Mouse (Mus musculus): ENCODE measurements at regions not wholly inside any gene's neighbourhood (a gene's known extent, or its start where the extent isn't known, plus 50 kb on each side); places are given as distances from the start of the nearest gene placed in this dataset.

DNA sequence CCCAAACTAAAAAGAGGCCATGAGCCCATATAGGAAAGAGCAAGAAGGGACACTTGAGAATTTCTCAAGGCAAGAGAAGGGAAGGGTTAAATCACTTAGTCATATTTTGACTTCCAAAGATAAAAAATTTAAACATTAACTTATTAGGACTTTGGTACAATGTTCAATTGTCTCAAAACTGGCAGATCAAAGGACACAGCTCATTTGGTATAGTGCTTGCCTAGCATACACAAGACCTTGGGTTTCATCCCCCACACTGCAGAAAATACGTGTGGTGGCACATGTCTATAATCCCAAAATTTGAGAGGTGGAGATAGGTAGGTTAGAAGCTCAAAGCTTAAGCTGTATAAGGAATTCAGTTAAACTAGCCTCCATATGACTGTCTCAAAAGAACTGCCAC, 658.4 kb upstream of the Pfkp start:
- no peak for ATAC-seq (ENCODE audit: borderline replicate concordance, extremely low read depth, low FRiP score, low TSS enrichment)
- WGBS = 46% methylated on average over 1 of the region's 1 CpGs
- Histone ChIP-seq H3K9ac (no peak overlapping the region), H3K27ac (no peak overlapping the region), H3K36me3 (no peaks in the 10 kb centered on the region), H3K9me3 (no peaks in the 10 kb centered on the region), H3K4me1 (no peaks in the 10 kb centered on the region), H3K4me3 (no peak overlapping the region), H3K4me2 (no peak overlapping the region), H3K27me3 (no peaks in the 10 kb centered on the region)

DNA sequence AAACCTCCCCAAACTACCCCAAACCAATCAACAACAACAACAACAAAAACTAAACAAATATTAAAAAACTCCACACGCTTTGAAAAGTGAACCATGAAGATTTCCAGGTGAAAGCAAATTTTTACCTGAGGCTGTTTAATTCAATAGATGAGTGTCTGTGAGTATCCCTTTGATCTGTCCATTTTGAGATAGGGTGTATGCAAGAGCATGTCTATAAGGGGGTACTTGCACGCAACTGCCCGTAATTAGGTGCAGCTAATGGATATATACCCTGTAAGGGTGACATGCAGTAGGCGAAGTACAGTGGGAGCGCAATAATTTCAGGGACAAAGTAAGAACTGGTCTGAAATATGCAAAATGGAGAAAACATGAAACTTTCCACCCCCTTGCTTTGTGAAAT, 658.8 kb upstream of the Pfkp start:
- no peaks in the 10 kb centered on the region for H3K27me3 ChIP-seq
- no peak overlapping the region for H3K27ac ChIP-seq
- no peak overlapping the region for H3K9ac ChIP-seq
- no peak for ATAC-seq (ENCODE audit: borderline replicate concordance, extremely low read depth, low FRiP score, low TSS enrichment)
- H3K36me3 ChIP-seq = no peaks in the 10 kb centered on the region
- no peaks in the 10 kb centered on the region for H3K4me1 ChIP-seq
- no peak overlapping the region for H3K4me3 ChIP-seq
- no peak overlapping the region for H3K4me2 ChIP-seq
- 74% methylated on average over 5 of the region's 5 CpGs for WGBS
- no peaks in the 10 kb centered on the region for H3K9me3 ChIP-seq

DNA sequence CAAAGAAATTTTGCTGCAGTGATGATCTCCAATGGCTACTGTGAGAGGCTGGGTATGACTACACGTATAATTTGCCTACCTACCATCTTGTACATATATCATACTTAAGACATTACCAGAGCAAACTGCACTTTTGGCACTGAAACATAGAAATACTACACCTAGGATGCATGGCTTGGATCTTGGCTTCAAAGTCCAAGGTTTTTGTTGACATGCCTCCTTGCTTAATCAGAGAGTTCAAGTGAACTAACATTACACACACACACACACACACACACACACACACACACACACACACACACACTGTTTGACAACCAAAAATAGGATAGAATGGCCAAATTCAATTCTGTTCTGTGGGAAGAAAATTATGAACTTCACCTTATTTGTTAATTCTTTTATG, 664.9 kb upstream of the Pfkp start:
- H3K4me1 ChIP-seq = no peaks in the 10 kb centered on the region
- H3K4me3 ChIP-seq = no peak overlapping the region
- no peaks in the 10 kb centered on the region for H3K9me3 ChIP-seq
- H3K9ac ChIP-seq = no peak overlapping the region
- H3K27me3 ChIP-seq = no peaks in the 10 kb centered on the region
- WGBS = 58% methylated on average over 1 of the region's 1 CpGs
- no peak overlapping the region for H3K4me2 ChIP-seq
- ATAC-seq (ENCODE audit: borderline replicate concordance, extremely low read depth, low FRiP score, low TSS enrichment) = no peak
- H3K36me3 ChIP-seq = no peaks in the 10 kb centered on the region
- no peak overlapping the region for H3K27ac ChIP-seq

DNA sequence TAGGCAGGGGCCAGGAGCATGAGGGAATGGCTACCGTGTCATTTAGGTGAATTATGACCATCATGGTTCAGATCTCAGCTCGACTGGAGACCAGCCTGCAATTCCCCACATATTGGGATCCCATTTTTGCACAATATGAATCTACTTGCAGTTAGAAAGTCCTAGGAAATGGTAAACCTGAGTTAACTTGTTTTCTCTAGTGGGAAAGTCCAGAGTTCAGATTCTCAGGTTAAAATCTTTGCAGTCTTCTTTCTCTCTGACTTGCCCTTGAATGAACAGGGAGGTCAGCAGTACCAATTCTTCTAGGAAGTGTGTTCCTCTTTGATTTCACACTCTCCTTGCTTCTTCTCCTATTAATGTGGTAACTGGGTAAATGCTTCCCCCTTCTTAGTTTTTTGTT, 681.6 kb upstream of the Pfkp start:
- WGBS = 49% methylated on average over 2 of the region's 2 CpGs
- H3K27me3 ChIP-seq = no peaks in the 10 kb centered on the region
- no peak overlapping the region for H3K4me2 ChIP-seq
- no peak for ATAC-seq (ENCODE audit: borderline replicate concordance, extremely low read depth, low FRiP score, low TSS enrichment)
- no peak overlapping the region for H3K27ac ChIP-seq
- no peaks in the 10 kb centered on the region for H3K9me3 ChIP-seq
- H3K4me1 ChIP-seq = no peaks in the 10 kb centered on the region
- H3K9ac ChIP-seq = no peak overlapping the region
- no peak overlapping the region for H3K4me3 ChIP-seq
- H3K36me3 ChIP-seq = no peaks in the 10 kb centered on the region

DNA sequence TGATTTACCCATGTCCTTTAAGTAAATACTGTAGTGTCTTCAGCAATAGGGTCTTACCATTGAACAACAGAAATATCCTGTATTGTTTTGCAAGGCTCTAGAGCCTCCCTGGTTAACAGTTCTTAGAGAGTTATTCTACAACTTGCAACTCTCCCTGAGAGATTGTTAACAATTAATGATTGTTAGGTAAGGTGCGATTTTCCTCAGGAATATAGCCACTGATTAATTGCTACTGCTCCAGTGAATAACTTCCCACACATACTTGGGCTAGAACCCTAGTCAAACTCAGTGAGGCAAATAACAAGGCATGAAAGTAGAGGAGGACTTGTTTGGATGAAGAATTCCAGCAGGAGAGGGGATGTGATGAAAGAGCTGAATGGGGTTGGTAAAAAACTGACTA, 697.2 kb upstream of the Pfkp start:
- no peaks in the 10 kb centered on the region for H3K9me3 ChIP-seq
- H3K4me1 ChIP-seq = no peaks in the 10 kb centered on the region
- H3K36me3 ChIP-seq = no peaks in the 10 kb centered on the region
- no peak overlapping the region for H3K4me2 ChIP-seq
- 83% methylated on average over 1 of the region's 1 CpGs for WGBS
- H3K27ac ChIP-seq = no peak overlapping the region
- H3K27me3 ChIP-seq = no peaks in the 10 kb centered on the region
- no peak for ATAC-seq (ENCODE audit: borderline replicate concordance, extremely low read depth, low FRiP score, low TSS enrichment)
- no peak overlapping the region for H3K9ac ChIP-seq
- no peak overlapping the region for H3K4me3 ChIP-seq

DNA sequence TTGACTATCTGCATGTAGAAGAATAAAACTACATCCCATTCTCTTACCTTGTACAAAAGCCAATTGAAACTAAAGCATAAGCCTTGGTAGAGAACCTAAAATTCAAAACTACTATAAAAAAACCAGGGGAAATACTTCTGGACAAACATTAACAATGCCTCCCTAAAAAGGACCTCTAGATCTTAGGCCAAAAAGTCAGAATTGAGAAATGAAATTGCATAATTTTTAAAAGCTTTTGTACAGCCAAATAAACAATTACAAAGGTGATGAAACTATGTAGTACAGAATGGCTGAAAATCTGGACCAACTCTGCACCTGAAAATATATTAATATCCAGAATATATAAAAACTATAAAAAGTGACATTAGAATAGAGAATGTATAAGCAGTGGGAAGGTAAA, 699.9 kb upstream of the Pfkp start:
- H3K9ac ChIP-seq = no peak overlapping the region
- H3K27ac ChIP-seq = no peak overlapping the region
- H3K36me3 ChIP-seq = no peaks in the 10 kb centered on the region
- H3K9me3 ChIP-seq = no peaks in the 10 kb centered on the region
- no peak overlapping the region for H3K4me2 ChIP-seq
- H3K4me3 ChIP-seq = no peak overlapping the region
- H3K27me3 ChIP-seq = no peaks in the 10 kb centered on the region
- ATAC-seq (ENCODE audit: borderline replicate concordance, extremely low read depth, low FRiP score, low TSS enrichment) = no peak
- no peaks in the 10 kb centered on the region for H3K4me1 ChIP-seq

DNA sequence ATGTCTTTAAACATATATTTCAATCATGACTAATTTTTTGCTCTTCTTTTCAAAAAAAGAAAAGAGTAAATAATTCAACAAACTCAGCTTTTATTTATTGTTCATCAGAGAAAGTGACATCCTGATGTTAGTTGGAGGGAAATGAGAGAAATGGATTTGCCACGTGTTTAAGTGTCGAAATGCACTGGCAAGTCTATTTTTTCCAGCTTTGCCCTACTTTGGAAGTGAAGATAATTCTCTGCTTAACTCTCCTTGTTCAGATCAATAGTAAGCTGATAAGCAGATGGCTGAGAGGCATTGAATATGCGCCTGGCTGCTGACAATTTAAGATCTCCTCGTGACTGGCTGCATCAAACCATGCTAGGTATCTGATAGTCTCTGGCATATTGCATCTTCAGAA, 704.4 kb upstream of the Pfkp start:
- H3K4me3 ChIP-seq = no peak overlapping the region
- no peak overlapping the region for H3K27ac ChIP-seq
- 67% methylated on average over 4 of the region's 4 CpGs for WGBS
- H3K9me3 ChIP-seq = no peaks in the 10 kb centered on the region
- H3K36me3 ChIP-seq = no peaks in the 10 kb centered on the region
- no peak overlapping the region for H3K4me2 ChIP-seq
- no peaks in the 10 kb centered on the region for H3K4me1 ChIP-seq
- no peak overlapping the region for H3K9ac ChIP-seq
- no peak for ATAC-seq (ENCODE audit: borderline replicate concordance, extremely low read depth, low FRiP score, low TSS enrichment)
- H3K27me3 ChIP-seq = no peaks in the 10 kb centered on the region

DNA sequence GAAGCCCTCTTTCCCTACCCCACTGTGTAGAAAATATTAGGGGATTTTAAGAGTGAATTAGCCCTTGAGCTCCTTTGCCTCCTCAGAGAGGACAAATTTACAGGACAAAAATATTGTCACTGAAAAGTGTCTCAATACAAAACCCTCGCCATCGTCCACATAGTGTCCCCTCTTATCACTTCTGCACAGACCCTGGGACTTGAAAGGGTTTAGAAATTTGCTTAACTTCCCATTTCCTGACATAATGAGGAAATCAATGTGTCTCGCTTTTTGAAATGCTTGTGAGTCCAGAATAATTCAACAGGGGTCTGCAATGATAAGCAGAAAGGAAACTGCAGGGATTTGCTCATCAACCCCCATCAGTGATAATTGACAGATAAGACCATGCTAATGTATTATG, 708.5 kb upstream of the Pfkp start:
- H3K27ac ChIP-seq = no peak overlapping the region
- no peaks in the 10 kb centered on the region for H3K4me1 ChIP-seq
- no peak overlapping the region for H3K9ac ChIP-seq
- no peak overlapping the region for H3K4me2 ChIP-seq
- no peak overlapping the region for H3K4me3 ChIP-seq
- H3K36me3 ChIP-seq = no peaks in the 10 kb centered on the region
- no peak for ATAC-seq (ENCODE audit: borderline replicate concordance, extremely low read depth, low FRiP score, low TSS enrichment)
- WGBS = 52% methylated on average over 3 of the region's 3 CpGs
- H3K27me3 ChIP-seq = no peaks in the 10 kb centered on the region
- no peaks in the 10 kb centered on the region for H3K9me3 ChIP-seq

DNA sequence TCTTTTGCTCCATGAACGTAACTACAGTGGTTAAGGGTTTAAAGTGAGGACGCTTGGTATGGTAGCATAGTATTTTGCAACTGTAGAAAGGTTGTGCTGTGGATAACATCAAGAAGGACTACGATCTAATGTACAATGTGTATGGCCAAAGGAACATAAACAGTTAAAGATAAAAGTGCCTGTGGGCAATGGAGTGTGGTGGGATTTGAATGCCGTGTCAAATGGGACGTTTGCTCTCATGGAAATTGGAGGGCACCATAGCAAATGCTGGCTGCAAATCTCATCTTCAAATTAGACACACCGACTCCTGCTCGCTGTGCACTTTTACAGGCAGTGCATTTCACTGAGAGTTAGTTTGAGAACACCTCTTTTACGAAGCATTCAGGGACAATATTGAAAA, 725.0 kb upstream of the Pfkp start:
- H3K9me3 ChIP-seq = no peaks in the 10 kb centered on the region
- H3K27me3 ChIP-seq = no peaks in the 10 kb centered on the region
- no peak overlapping the region for H3K27ac ChIP-seq
- H3K4me1 ChIP-seq = no peaks in the 10 kb centered on the region
- ATAC-seq (ENCODE audit: borderline replicate concordance, extremely low read depth, low FRiP score, low TSS enrichment) = no peak
- H3K4me3 ChIP-seq = no peak overlapping the region
- no peak overlapping the region for H3K4me2 ChIP-seq
- no peak overlapping the region for H3K9ac ChIP-seq
- WGBS = 69% methylated on average over 8 of the region's 8 CpGs
- H3K36me3 ChIP-seq = no peaks in the 10 kb centered on the region

DNA sequence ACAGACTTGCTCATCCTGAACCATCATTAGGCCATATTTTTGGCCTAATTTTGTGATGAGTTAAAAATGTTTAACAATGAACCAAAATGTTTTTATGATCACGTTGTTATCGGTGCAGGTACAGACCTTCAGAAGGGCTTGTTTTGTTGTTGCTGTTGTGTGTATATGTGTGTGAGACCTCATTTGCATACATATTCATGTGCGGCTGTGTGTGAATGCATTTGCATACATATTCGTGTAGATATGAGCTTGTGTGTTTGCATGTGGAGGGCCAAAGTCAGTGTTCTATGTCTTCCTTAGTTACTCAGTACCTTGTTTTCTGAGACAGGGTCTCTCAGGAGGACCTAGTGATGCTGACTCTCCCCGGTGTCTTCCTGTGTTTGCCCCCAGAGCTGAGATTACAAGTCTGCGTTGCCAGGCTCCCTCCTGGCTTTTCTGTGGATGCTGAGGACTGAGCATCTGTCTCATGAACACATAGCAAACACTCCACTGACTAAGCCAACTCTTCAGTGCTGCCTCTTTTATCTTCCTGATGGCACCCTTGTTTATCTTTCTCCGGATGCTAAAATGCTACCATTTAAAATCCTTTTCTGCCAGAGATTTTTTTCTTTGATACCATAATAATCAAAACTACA, 726.5 kb upstream of the Pfkp start:
- no peaks in the 10 kb centered on the region for H3K27me3 ChIP-seq
- H3K4me3 ChIP-seq = no peak overlapping the region
- H3K4me1 ChIP-seq = no peaks in the 10 kb centered on the region
- H3K27ac ChIP-seq = no peak overlapping the region
- WGBS = 65% methylated on average over 7 of the region's 7 CpGs
- H3K9me3 ChIP-seq = no peaks in the 10 kb centered on the region
- no peak overlapping the region for H3K9ac ChIP-seq
- H3K36me3 ChIP-seq = no peaks in the 10 kb centered on the region
- ATAC-seq (ENCODE audit: borderline replicate concordance, extremely low read depth, low FRiP score, low TSS enrichment) = no peak
- no peak overlapping the region for H3K4me2 ChIP-seq

DNA sequence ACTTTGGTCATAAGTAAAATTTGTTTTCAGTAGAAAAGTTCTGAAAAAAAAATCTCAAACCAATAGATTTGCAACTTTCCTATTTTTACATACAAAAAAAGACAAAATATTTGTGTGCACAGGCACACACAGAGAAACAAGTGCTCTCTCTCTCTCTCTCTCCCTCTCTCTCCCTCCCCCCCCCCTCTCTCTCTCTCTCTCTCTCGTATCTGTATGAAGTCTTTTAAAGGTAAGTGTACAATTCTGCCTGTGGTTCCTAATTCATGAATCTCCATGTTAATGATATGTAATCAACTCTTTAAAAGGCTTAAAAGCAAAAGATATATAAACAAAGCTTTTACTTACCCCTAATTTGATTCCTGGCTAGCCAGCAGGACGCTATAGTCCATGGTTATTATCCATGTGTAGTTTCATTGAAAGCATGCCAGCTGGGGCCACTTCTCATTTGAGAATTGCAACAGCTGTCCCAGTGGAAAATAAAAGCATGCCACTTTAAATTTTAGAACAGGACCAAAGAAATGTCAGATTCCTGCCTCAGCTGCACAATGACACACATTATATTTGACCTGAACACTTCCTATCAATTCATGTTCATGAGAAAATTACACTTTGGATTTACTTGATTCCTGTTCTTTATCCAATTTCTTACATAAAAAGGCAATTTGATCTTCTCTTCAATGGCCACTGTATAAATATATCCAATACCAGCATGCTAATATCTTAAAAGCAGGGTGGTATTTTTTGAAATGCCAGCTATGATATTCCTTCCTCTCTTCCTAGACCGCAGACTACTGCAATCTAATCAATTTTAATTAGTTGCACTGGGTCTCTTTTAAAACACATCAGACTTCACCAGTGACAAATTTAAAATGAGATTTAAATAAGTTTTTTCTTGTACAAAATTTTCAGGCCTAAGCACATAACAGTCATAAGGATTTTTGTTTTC, 766.0 kb upstream of the Pfkp start:
- no peaks in the 10 kb centered on the region for H3K36me3 ChIP-seq
- no peaks in the 10 kb centered on the region for H3K9me3 ChIP-seq
- H3K27ac ChIP-seq = no peak overlapping the region
- no peak overlapping the region for H3K9ac ChIP-seq
- H3K4me3 ChIP-seq = no peak overlapping the region
- no peaks in the 10 kb centered on the region for H3K27me3 ChIP-seq
- whole genome bisulfite sequencing = 61% methylated on average over 3 of the region's 3 CpGs
- no peak overlapping the region for H3K4me2 ChIP-seq
- no peaks in the 10 kb centered on the region for H3K4me1 ChIP-seq
- ATAC-seq (ENCODE audit: borderline replicate concordance, extremely low read depth, low FRiP score, low TSS enrichment) = no peak

DNA sequence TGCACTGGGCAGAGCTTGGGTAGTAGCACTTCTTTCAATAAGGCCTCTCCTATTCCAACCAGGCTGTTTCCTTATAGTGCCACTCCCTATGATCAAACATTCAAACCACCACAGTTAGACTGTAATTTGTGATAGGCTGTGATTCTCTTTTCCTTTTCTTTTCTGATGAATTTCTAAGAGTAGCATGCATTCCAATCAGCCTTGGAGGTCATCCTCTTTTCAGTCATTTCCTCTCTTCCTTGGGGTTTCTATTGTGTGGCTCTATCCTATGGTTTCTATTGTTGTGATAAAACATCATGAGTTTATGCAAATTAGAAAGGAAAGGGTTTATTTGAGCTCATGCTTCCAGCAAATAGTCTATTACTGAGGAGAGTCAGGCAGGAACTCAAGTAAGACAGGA, 774.9 kb upstream of the Adarb2 start:
- no peak overlapping the region for H3K9ac ChIP-seq
- ATAC-seq (ENCODE audit: borderline replicate concordance, extremely low read depth, low FRiP score, low TSS enrichment) = no peak
- H3K36me3 ChIP-seq = no peaks in the 10 kb centered on the region
- H3K4me3 ChIP-seq = no peak overlapping the region
- H3K27ac ChIP-seq = no peak overlapping the region
- no peaks in the 10 kb centered on the region for H3K9me3 ChIP-seq
- H3K4me1 ChIP-seq = no peaks in the 10 kb centered on the region
- H3K27me3 ChIP-seq = no peaks in the 10 kb centered on the region
- no peak overlapping the region for H3K4me2 ChIP-seq
